Mouse (Mus musculus) forebrain, embryonic 12.5 days (tissue): ENCODE results near the gene Lysmd3. TPM values are rescaled to one million over a fixed set of nuclear protein-coding genes. Genes with fewer than 3 reads are reported as not detected.

Experiments
- ATAC-seq: fragments of 200-750 bp; cut with Nextera tagmentation; 2 replicates; pipeline ENCODE4 v1.8.0; 2017; ENCODE audit warnings: moderate TSS enrichment; ENCODE audit not compliant: low FRiP score
- H3K27ac ChIP-seq: fragments of 300-500 bp; sonication (generic); 2 replicates; pipeline ENCODE4 v1.5.1; 2016; ENCODE audit warnings: mild to moderate bottlenecking
- H3K27me3 ChIP-seq: fragments of 300-500 bp; sonication (generic); 2 replicates; pipeline ENCODE4 v1.6.1; 2016; ENCODE audit warnings: mild to moderate bottlenecking
- H3K36me3 ChIP-seq: fragments of 300-500 bp; sonication (generic); replicated peaks from 2 replicates; pipeline ENCODE4 v1.6.1; 2016; ENCODE audit warnings: mild to moderate bottlenecking
- H3K4me1 ChIP-seq: fragments of 300-500 bp; sonication (generic); 2 replicates; pipeline ENCODE4 v1.6.1; 2016
- H3K4me2 ChIP-seq: fragments of 300-500 bp; sonication (generic); 2 replicates; pipeline ENCODE4 v1.6.1; 2016; ENCODE audit warnings: mild to moderate bottlenecking, moderate library complexity
- H3K4me3 ChIP-seq: fragments of 300-500 bp; sonication (generic); replicated peaks from 2 replicates; pipeline ENCODE4 v1.5.1; 2016; ENCODE audit warnings: mild to moderate bottlenecking
- H3K9ac ChIP-seq: fragments of 300-500 bp; sonication (generic); 2 replicates; pipeline ENCODE4 v1.6.1; 2016; ENCODE audit warnings: mild to moderate bottlenecking
- H3K9me3 ChIP-seq: fragments of 300-500 bp; sonication (generic); 2 replicates; pipeline ENCODE4 v1.6.1; 2016
- WGBS: fragments of 180-500 bp; shearing (Covaris S2); methylation state at CpG from one replicate; pipeline ENCODE4 v1.1.7; 2016; 5-methylcytosine and 5-hydroxymethylcytosine counted together
- polyA plus RNA-seq: library from polyadenylated mRNA; unstranded; fragments of >200 nt; fragmentation: Nextera tagmentation; extraction: Ambion mirVana; gene quantifications from 2 replicates; pipeline ENCODE4 v1.2.1, GENCODE M21; 2016

Gene Lysmd3
- polyA plus RNA-seq, 1 experiment from 2014 or later = 22.2 TPM

- H3K36me3 ChIP-seq = peaks cover 3% of the 10 kb centered on the region; the same call in 1 of the 2 replicates
- H3K4me3 ChIP-seq = no peak overlapping the region
- H3K9me3 ChIP-seq = no peaks in the 10 kb centered on the region
- no peaks in the 10 kb centered on the region for H3K4me1 ChIP-seq
- H3K27me3 ChIP-seq = no peaks in the 10 kb centered on the region
- H3K9ac ChIP-seq = no peak overlapping the region
- ATAC-seq = no peak
- no peak overlapping the region for H3K4me2 ChIP-seq
- WGBS = 85% methylated on average over 3 of the region's 3 CpGs
- H3K27ac ChIP-seq = no peak overlapping the region
These were observed 27.4 kb downstream of the Lysmd3 start for GRCm38 (mm10) chr13:81684884-81685283.

GRCm38 (mm10) chr13:81689587-81689986, 32.1 kb downstream of the Lysmd3 start:
- no peak overlapping the region for H3K9ac ChIP-seq
- no peak overlapping the region for H3K27ac ChIP-seq
- no peaks in the 10 kb centered on the region; the same call in 1 of the 2 replicates for H3K36me3 ChIP-seq
- H3K4me3 ChIP-seq = no peak overlapping the region
- no peak overlapping the region for H3K4me2 ChIP-seq
- no peaks in the 10 kb centered on the region for H3K9me3 ChIP-seq
- no peak for ATAC-seq
- WGBS = 88% methylated on average over 3 of the region's 3 CpGs
- no peaks in the 10 kb centered on the region for H3K27me3 ChIP-seq
- no peaks in the 10 kb centered on the region for H3K4me1 ChIP-seq

- Histone ChIP-seq H3K4me1 (no peaks in the 10 kb centered on the region), H3K4me2 (no peak overlapping the region), H3K36me3 (no peaks in the 10 kb centered on the region; the same call in 1 of the 2 replicates), H3K27ac (no peak overlapping the region), H3K4me3 (no peak overlapping the region), H3K9me3 (no peaks in the 10 kb centered on the region), H3K27me3 (no peaks in the 10 kb centered on the region), H3K9ac (no peak overlapping the region)
- ATAC-seq = no peak
- WGBS = 92% methylated on average over 10 of the region's 10 CpGs
These were observed 33.0 kb downstream of the Lysmd3 start for GRCm38 (mm10) chr13:81690477-81690876.

- H3K4me2 ChIP-seq = no peak overlapping the region
- H3K27me3 ChIP-seq = no peaks in the 10 kb centered on the region
- no peak overlapping the region for H3K9ac ChIP-seq
- no peaks in the 10 kb centered on the region for H3K9me3 ChIP-seq
- H3K4me3 ChIP-seq = no peak overlapping the region
- H3K36me3 ChIP-seq = no peaks in the 10 kb centered on the region; the same call in 1 of the 2 replicates
- no peak overlapping the region for H3K27ac ChIP-seq
- WGBS = 61% methylated on average over 9 of the region's 9 CpGs
- ATAC-seq = peak; percentile 44; the same call in 1 of the 2 replicates
- no peaks in the 10 kb centered on the region for H3K4me1 ChIP-seq
These were observed 34.1 kb downstream of the Lysmd3 start for GRCm38 (mm10) chr13:81691606-81692005.

GRCm38 (mm10) chr13:81694446-81694845, 37.0 kb downstream of the Lysmd3 start:
- Histone ChIP-seq H3K27me3 (no peaks in the 10 kb centered on the region), H3K27ac (no peak overlapping the region), H3K9me3 (no peaks in the 10 kb centered on the region), H3K4me1 (no peaks in the 10 kb centered on the region), H3K36me3 (0 out of 2 replicates have a peak, but pooled peaks cover 8% of the 10 kb centered on the region), H3K4me3 (no peak overlapping the region), H3K9ac (no peak overlapping the region), H3K4me2 (no peak overlapping the region)
- 96% methylated on average over 12 of the region's 12 CpGs for WGBS
- no peak for ATAC-seq

- Histone ChIP-seq H3K4me2 (no peak overlapping the region), H3K9ac (no peak overlapping the region), H3K4me1 (peaks cover 3% of the 10 kb centered on the region; the same call in 1 of the 2 replicates), H3K9me3 (no peaks in the 10 kb centered on the region), H3K27me3 (no peaks in the 10 kb centered on the region), H3K4me3 (no peak overlapping the region), H3K27ac (no peak overlapping the region), H3K36me3 (peaks cover 3% of the 10 kb centered on the region; the same call in 1 of the 2 replicates)
- 51% methylated on average over 7 of the region's 7 CpGs for WGBS
- no peak for ATAC-seq
These were observed 45.7 kb downstream of the Lysmd3 start for GRCm38 (mm10) chr13:81703148-81703547.

GRCm38 (mm10) chr13:81703621-81704020, 46.2 kb downstream of the Lysmd3 start:
- Histone ChIP-seq H3K9me3 (no peaks in the 10 kb centered on the region), H3K4me1 (peaks cover 3% of the 10 kb centered on the region; the same call in 1 of the 2 replicates), H3K4me2 (no peak overlapping the region), H3K27me3 (no peaks in the 10 kb centered on the region), H3K4me3 (no peak overlapping the region), H3K9ac (no peak overlapping the region), H3K36me3 (peaks cover 3% of the 10 kb centered on the region; the same call in 1 of the 2 replicates), H3K27ac (no peak overlapping the region)
- WGBS = 85% methylated on average over 9 of the region's 9 CpGs
- no peak for ATAC-seq

- H3K27me3 ChIP-seq = no peaks in the 10 kb centered on the region; the same call in 1 of the 2 replicates
- H3K36me3 ChIP-seq = peaks cover 3% of the 10 kb centered on the region; the same call in 1 of the 2 replicates
- 92% methylated on average over 5 of the region's 5 CpGs for WGBS
- H3K9ac ChIP-seq = no peak overlapping the region
- no peak overlapping the region for H3K4me3 ChIP-seq
- peaks cover 17% of the 10 kb centered on the region; the same call in 1 of the 2 replicates for H3K4me1 ChIP-seq
- H3K27ac ChIP-seq = no peak overlapping the region
- H3K4me2 ChIP-seq = no peak overlapping the region
- H3K9me3 ChIP-seq = no peaks in the 10 kb centered on the region
- ATAC-seq = no peak
These were observed 48.8 kb downstream of the Lysmd3 start for GRCm38 (mm10) chr13:81706311-81706710.

GRCm38 (mm10) chr13:81709805-81710204, 52.3 kb downstream of the Lysmd3 start:
- 24% methylated on average over 4 of the region's 4 CpGs for WGBS
- no peaks in the 10 kb centered on the region for H3K9me3 ChIP-seq
- H3K36me3 ChIP-seq = no peaks in the 10 kb centered on the region
- H3K4me3 ChIP-seq = peak overlapping the region; percentile 84
- ATAC-seq = no peak
- H3K4me1 ChIP-seq = peaks cover 29% of the 10 kb centered on the region
- H3K27ac ChIP-seq = no peak overlapping the region
- H3K9ac ChIP-seq = peak overlapping the region; percentile 8; the same call in 1 of the 2 replicates
- H3K27me3 ChIP-seq = peaks cover 5% of the 10 kb centered on the region; the same call in 1 of the 2 replicates
- peak overlapping the region; percentile 98 for H3K4me2 ChIP-seq

- ATAC-seq = no peak
- Histone ChIP-seq H3K4me2 (peak overlapping the region; percentile 98), H3K4me1 (peaks cover 29% of the 10 kb centered on the region), H3K4me3 (peak overlapping the region; percentile 84), H3K9ac (peak overlapping the region; percentile 75), H3K27ac (0 out of 2 replicates have a peak overlapping the region, but pooled peaks have one; percentile 85), H3K27me3 (peaks cover 5% of the 10 kb centered on the region; the same call in 1 of the 2 replicates), H3K36me3 (no peaks in the 10 kb centered on the region), H3K9me3 (no peaks in the 10 kb centered on the region)
- WGBS = 1% methylated on average over 7 of the region's 7 CpGs
These were observed 52.8 kb downstream of the Lysmd3 start for GRCm38 (mm10) chr13:81710266-81710665.

GRCm38 (mm10) chr13:81710775-81711545, 53.5 kb downstream of the Lysmd3 start, which contains the start of the genes Polr3g and Mblac2:
Gene Polr3g, minus strand, starts transcription at chr13:81711013.
Gene Mblac2, plus strand, starts transcription at chr13:81711341.
- ATAC-seq = peak; percentile 96
- Histone ChIP-seq H3K36me3 (no peaks in the 10 kb centered on the region), H3K4me1 (peaks cover 29% of the 10 kb centered on the region), H3K4me2 (peak within 1 kb of the TSS; percentile 98), H3K4me3 (peak within 1 kb of the TSS; percentile 84), H3K27me3 (peaks cover 5% of the 10 kb centered on the region; the same call in 1 of the 2 replicates), H3K9me3 (no peaks in the 10 kb centered on the region), H3K9ac (peak within 1 kb of the TSS; percentile 75), H3K27ac (peak within 1 kb of the TSS; percentile 85)
- 1% methylated on average over 61 of the region's 61 CpGs for WGBS

- peak overlapping the region; percentile 75 for H3K9ac ChIP-seq
- H3K27me3 ChIP-seq = peaks cover 5% of the 10 kb centered on the region; the same call in 1 of the 2 replicates
- H3K36me3 ChIP-seq = no peaks in the 10 kb centered on the region
- under 1% methylated on average over 42 of the region's 42 CpGs for WGBS
- peak; percentile 60; the same call in 1 of the 2 replicates for ATAC-seq
- H3K4me2 ChIP-seq = peak overlapping the region; percentile 98
- H3K27ac ChIP-seq = peak overlapping the region; percentile 85
- no peaks in the 10 kb centered on the region for H3K9me3 ChIP-seq
- peaks cover 29% of the 10 kb centered on the region for H3K4me1 ChIP-seq
- peak overlapping the region; percentile 84 for H3K4me3 ChIP-seq
These were observed 54.3 kb downstream of the Lysmd3 start for GRCm38 (mm10) chr13:81711546-81712371.
